ENCODE assay signal across 9 mouse cellular contexts in the genomic region with DNA sequence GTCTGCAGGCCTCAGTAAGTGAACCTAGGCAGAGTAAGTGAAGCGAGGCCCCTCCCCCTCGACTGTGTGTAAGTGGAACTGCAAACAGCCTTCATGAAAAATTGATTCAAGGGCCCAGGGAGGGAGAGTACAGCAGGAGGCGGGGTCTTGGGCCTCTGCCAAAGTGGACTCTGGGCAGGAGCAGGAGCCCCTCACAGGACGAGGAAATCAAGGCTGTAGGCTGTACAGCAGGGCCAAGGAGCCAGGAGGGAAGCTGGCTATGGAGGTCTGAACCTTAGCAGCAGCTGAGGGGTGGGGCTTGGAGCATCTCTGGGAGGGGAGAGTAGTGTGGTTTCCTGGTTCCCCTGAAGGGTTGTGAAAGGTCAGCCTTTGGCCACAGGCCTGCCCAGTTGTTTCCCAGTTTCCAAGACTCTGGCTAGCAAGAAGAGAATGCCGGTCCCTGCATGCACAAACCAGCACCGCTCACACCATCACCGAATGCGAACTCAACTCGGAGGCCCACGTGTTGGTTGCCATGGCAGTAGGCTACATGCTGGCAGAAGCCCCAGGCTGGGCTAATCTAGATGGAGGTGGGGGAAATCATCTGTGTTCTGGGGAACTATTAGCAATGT. TPM values are rescaled to one million over a fixed set of nuclear protein-coding genes. Genes with fewer than 3 reads are reported as not detected.
DNase-seq lines count a peak whose midpoint lies in the region; ATAC-seq lines count a peak whose summit lies in the region.
"Had no signal": no experiment of that assay in that cellular context is flagged by ENCODE, and none has a peak within 500 bp of the region (broad histone marks: within the 10 kb centered on the region; RNA-seq: fewer than 3 reads in every experiment).

No protein-coding gene starts in this region.

- intact Hi-C loops in left cerebral cortex, postnatal 14 days (cut with DNase I): no loop called here

- ATAC-seq in megakaryocyte, adult 5-6 weeks (ENCODE audit: poor library complexity, severe bottlenecking): peak; percentile 42
- ATAC-seq: Patski had no signal

- peak; percentile 78 for DNase-seq in 416B (ENCODE audit: low read depth)
- peak; percentile 69 for DNase-seq in embryo, embryonic 10 days (ENCODE audit: low spot score)
- peak; percentile 72 for DNase-seq in gastrocnemius, postnatal 25 days
- DNase-seq in induced T-regulatory cell, adult 2 months (ENCODE audit: low read depth): peak; percentile 41
- DNase-seq in left cerebral cortex, postnatal 14 days (ENCODE audit: low spot score in 2 of 2): peak; percentile 82 to 90
- DNase-seq in right cerebral cortex, adult 2 months (ENCODE audit: low spot score in 2 of 2): peak; percentile 81
- no peak for DNase-seq in urinary bladder, adult 2 months (ENCODE audit: low spot score)

RNA-seq across cellular contexts. Expression of a gene that starts 3.4 kb away (rescaled TPM):
- under 1 TPM; 0.29 to 0.31 TPM for total RNA-seq in gastrocnemius, postnatal 25 days (2021)
- total RNA-seq in left cerebral cortex, postnatal 14 days (2021): under 1 TPM in 1 of 2 experiments, not detected in 1; 0.80 TPM
- not detected in 2 replicates for total RNA-seq in megakaryocyte, adult 5-6 weeks (2015)
- total RNA-seq in megakaryocyte, adult 5-6 weeks (2017): not detected in 2 replicates
- polyA plus RNA-seq in urinary bladder, adult 2 months (2012; rRNA removed): 0.25 TPM in 1 of 2 replicates, not detected in the other

RNA-seq across cellular contexts. Expression of a gene that starts 9.6 kb away (rescaled TPM):
- total RNA-seq in gastrocnemius, postnatal 25 days (2021): 100 to 1,000 TPM; 236 to 249 TPM
- 1,000 to 10,000 TPM; 1,748 to 1,778 TPM for total RNA-seq in left cerebral cortex, postnatal 14 days (2021)
- 4,212 and 4,544 TPM in 2 replicates for total RNA-seq in megakaryocyte, adult 5-6 weeks (2015)
- total RNA-seq in megakaryocyte, adult 5-6 weeks (2017): 2,305 and 2,430 TPM in 2 replicates
- polyA plus RNA-seq in urinary bladder, adult 2 months (2012; rRNA removed): 1,024 and 1,454 TPM in 2 replicates

RNA-seq across cellular contexts. Expression of a gene that starts 20.7 kb away (rescaled TPM):
- total RNA-seq in gastrocnemius, postnatal 25 days (2021): 10 to 100 TPM; 14.0 to 16.5 TPM
- total RNA-seq in left cerebral cortex, postnatal 14 days (2021): 10 to 100 TPM; 30.4 to 35.9 TPM
- total RNA-seq in megakaryocyte, adult 5-6 weeks (2015): 5.9 and 6.9 TPM in 2 replicates
- 6.5 and 10.5 TPM in 2 replicates for total RNA-seq in megakaryocyte, adult 5-6 weeks (2017)
- polyA plus RNA-seq in urinary bladder, adult 2 months (2012; rRNA removed): 21.8 and 22.2 TPM in 2 replicates

Comparison
In these comparisons a context has a peak if more than half of its experiments do, and no peak if none do; other contexts are left out.
1. RNA of a gene that starts 9.6 kb away (total RNA-seq): 2,305 to 4,544 TPM in megakaryocyte, adult 5-6 weeks and 1,748 to 1,778 TPM in left cerebral cortex, postnatal 14 days; 236 to 249 TPM in gastrocnemius, postnatal 25 days; every median in the first group is over 4 times any median in the second.